Mouse (Mus musculus): ENCODE results near the gene Rabgap1l.
"Not testable (repeated sequence)": the region's sequence is repeated elsewhere in the genome, so short reads cannot be mapped to it uniquely, and the experiment has no call there.

Gene Rabgap1l

DNA sequence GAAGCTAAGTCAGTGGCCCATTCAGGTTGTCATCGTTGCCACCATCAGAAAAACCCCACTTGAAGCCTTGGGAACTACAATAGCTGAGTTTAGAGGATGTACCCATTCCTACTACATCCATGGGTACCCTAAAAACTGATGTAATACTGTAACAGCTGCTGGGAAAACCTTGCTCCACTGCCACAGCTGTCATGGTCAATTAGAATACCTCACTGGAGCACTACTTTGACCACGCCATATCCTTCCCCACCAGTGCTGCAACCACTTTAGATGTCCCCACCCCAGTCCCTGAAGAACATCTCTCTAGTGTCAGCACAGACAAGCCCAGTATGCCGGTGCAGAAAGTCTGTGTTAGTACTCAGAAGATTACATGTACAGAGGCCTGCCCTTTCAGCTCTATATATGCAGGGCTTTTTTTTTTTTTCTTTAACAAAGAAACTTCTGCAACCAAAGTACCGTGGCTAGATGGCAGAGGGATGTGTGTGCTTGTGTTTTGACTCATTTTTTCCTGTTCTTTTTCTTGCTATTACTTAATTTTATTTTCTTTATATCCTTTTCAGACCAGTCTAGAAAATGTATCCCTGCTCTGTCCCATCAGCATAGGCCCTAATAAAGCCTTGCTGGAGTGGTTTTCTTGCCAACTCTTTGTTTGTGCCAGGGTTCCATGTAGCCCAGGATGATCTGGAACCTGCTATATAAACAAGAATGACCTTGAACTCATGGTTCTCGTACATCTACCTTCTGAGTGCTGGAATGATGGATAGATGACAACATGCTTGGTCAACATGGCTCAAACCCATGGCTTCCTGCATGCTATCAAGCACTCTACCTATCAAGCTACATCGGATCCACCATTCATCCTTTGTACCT is 100.6 kb downstream of the Rabgap1l start:
- DNase-seq, result no peak

DNA sequence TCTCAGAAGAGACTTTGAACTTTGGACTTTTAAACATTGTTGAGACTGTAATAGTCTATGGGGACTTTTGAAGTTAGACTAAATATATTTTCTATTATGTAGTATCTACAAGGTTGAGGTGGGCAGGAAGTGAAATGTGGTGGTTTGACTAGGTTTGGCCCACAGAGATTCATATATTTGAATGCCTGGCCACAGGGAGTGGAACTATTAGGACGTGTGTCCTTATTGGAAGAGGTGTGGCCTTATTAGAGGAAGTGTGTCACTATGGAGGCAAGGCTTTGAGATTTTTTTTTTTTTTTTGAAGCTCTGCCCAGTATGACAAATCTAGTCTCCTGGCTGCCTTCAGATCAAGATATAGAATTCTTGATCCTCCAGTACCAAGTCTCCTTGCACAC is 101.8 kb downstream of the Rabgap1l start:
- no peak for DNase-seq

DNA sequence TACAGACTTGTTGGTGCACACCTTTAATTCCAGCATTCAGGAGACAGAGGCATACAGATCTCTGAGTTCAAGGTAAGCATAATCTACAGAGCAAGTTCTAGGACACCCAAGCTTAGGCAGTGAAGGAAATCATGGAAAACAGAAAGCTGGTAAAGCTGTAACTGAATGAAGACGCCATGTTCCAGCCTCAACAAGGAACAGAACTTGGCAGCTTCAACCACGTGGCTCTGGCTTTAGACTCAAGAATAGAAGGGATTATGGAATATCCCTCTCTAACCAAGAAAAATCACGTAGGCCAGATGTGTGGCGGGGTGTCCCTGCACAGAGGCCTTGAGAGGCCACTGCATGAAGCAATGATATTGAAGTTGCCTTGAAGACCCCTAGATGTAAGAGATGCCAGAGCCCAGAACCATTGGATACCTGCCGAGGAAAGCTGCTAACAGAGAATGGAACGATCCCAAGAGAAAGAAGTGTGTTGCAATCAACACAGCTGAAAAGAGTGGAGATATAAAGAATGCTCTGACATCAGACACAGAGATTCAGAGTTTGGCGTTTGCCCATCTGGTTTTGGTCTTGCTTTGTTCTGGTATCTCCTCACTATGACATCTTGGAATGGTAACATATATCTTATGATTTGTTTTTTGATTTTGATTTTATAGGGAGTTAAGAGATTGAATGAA is 102.4 kb downstream of the Rabgap1l start:
- no peak for DNase-seq

DNA sequence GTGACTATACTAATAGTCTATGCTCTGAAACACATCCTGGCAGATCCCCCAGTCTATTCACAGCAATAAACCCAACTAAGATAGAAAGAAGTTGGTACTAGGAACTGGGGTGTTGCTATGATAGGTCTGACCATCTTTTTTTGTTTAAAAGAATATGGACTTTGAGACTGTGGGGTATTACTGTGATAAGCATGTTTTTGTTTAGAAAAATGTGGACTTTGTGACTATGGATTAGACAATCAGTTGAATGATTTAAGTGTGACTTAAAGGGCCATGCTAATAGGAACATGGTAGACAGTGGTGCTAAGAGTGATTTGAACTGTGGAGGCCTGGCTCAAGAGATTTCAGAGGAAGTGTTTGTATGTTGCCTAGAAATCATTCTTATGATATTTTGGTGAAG is 103.5 kb downstream of the Rabgap1l start:
- DNase-seq, result no peak

DNA sequence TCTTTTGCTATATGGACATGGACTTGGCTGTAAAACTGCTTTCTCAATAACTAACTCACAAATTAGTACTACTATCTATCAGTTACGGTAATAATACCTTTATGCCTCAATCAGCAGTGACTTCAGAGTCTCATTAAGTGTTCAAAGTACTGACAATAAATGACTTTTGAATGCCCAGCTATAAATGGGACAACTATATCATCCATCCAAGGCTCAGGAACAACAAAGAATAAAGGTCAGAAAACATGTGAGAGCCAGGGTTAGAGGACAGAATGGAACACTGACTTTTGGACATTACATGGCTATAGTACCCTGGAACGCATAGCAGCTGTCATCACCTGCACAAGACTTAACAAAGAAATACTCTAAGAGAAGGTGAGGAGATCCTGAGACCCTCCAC is 108.8 kb downstream of the Rabgap1l start:
- no peak for DNase-seq

DNA sequence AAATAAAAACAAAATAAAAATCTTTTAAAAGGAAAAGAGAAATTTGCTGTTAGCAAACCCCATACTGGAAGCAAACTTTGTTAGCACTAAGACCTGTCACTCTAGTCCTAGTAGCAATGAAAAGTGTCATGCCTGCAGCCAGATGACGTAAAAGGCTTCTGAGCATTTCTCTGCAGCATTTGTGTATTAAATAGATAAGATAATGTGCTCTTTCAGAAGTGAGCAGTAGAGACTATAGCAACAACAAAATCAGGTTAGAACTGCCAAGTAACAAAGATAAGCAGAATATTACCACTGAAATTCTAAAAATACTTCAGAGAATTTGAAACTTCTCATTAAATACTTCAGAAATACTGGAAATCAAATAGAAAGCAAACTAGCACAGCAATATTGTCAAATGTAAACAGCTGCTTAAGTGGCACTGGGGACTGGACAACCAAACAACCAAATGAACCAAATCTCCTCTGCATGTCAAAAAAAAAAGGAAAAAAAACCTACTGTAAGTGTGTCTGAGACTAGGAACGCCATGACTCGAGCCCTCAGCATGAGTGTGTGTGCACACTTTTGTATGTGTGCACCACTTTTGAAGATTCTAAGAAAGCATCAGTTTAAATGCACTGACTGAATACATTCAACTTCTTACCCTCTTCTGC is 111.5 kb downstream of the Rabgap1l start:
- no peak for DNase-seq

DNA sequence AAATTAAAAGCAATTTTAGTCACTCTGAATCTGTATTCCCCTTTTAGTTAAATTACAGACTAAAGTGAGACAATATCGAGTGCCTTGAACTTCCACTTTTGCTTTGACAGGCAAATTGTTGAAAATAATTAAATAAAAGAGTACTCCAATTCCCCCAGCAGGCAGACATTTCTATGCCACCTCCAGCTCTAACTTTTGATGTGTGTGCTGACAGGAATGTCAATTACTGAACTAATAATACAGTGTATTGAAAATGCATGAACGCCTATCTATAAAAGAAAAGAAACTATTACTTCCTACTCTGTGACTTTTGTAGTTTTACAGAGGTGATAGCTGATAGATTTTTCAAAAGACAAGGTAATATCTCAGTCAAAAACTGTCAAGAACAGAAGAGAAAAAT is 118.2 kb downstream of the Rabgap1l start:
- DNase-seq, result no peak

DNA sequence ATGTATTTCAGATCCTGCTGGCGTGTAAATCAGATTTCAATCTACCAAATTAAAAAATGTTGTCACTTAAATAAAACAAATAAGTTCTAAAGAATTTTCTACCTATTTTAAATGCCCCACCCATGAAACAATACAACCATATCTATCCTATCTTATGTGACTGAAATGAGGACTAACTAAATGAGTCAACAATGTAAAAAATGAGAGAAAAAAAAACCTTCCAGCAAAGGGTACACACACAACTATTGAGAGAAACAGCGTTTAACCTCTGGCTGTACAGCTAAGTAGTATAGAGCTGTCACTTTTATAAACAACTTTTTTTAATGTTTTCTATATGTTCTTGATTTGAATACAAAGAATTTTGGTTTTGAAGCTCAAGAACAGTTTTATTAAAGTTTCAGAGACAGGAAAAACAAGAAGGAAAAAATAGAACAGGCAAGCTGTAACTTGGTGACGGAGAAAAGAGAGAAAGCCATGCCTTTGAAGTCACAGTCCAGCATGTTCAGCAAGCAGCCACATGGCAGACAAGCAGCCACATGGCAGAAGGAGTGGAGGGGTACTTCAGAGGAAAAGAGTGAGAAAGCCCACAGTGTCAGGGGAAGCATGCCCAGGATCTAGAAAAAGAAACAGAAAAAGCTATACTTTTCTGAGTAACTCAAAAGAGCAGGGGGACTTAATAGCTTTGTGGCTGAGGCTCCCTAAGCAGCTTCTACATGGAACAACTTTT is 120.8 kb downstream of the Rabgap1l start:
- DNase-seq, result no peak

DNA sequence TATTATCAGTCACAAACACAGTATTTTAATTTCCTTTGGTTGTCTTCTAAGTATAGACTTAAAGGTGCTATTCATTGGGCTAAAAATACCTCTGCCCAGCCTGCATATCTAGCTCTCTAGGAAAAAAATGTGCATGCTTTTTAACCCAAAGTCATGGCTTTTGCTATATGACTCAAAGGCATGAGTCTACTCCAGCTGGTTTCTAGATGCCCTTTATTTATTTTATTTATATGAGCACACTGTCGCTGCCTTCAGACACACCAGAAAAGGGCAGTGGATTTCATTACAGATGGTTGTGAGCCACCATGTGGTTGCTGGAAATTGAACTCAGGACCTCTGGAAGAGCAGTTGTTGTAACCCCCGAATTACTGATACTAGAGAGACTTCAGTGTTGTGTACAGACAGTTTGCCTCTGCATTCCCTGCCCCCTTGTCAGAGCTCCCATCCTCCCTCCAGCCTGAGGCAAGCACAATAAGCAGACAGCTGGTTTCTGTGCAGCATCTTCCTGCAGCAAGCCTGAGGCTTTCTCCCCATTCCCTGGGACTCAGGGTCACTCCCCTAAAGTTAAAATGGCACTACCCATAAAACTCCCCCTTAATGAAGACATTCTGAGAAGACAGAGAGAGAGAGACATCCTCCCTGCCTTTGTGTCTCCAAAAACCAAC is 137.1 kb downstream of the Rabgap1l start:
- no peak for DNase-seq

DNA sequence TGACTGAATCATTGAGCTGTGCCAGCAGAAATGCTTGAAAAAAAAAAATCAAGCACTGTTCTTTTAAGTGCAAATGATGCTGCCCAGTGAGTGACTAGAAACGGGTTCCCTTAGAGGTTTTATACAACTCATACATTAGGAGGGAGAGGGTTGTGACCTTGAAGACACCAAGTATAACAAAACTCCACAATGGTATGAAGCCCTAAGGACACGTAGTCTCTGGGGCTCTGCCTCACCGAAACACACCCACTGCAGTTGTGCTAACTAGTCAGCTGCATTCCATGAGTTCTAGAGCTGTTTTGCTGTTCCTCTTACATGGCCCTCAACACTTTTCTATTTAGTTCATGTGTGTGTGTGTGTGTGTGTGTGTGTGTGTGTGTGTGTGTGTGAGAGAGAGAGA is 141.3 kb downstream of the Rabgap1l start:
- DNase-seq, result no peak

DNA sequence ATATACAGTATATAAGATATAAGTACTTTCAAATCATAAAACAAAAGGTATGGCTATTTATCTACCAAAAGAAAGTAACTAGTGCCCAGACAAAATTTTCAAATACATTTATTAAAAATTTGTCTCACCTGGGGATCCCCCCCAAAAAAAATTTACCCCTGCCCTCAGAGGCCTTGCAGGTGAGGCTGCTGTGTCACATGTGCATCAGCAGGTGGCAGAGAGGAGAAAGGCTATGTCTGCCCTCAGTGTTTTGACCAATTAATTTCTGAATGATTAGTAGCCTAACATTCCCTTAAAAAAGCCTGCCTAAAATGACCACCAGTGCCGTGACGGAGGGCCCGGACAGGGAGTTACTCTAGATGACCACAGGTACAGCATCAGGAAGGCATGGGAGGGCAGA is 147.6 kb downstream of the Rabgap1l start:
- DNase-seq, result no peak

DNA sequence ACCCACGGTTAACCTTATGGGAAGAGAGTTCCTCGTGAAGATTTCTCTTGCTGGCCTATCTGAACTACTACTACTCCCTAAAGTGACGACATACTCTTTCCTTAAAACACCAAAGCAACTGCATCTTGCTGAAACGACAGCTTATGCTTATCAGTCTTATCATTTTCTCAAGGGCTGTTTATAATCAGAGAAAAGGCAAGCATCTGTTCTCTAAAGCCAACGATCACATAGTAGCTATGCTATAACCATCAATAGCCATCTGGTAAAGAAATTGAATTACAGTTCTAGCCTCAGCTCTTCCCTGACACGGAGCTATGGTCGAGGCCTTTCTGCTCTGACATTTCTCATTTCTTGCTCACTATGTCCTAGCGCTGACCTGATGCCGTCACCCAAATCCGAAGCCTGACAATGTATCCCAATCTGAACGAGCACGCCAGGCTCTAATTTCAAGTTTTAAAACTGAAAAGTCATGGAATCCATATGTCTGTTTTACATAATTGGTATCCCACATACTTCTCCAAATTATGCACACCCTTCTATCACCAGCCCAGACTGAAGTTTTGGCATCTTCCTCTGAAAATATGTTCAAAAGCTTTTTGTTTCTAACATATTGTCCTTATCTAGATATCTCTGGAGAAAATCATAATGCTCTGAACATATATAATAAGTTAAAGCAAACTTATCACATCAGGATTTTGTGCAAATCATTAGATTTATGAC is 164.6 kb downstream of the Rabgap1l start:
- no peak for DNase-seq

DNA sequence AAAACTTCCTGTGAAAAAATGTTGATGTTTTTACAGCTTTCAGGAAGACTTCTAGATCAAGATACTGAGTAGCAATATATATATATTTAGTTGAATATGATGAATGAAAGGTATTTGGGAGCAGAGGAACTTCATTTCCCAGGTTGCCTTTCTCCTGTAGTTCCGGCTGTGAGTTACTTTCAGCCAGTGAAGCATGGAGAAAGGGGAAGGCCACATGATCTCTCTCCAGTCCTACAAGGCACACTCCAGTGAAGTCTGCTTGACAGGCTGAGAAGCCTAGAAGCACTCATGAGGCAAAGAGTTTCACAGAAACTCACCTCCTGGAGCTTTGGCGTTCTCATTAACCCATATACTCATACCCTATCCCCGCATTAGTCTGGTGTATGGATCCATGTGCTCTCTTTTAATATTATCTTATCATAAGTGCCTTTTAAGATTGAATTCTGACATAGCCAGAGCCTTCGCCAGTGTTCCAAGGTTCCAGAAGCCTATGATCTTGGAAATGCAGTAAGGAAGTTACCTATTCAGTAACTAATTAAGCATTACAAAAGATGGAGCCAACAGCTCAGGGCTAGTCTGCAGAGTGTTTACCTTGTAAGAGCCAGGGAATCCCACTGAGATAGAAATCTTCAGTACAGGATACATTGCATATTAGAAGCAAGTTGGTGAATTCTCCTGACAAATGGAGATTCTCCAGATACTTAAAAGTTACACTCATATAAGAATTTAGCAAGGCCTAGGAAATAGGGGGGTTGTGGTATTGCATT is 168.5 kb downstream of the Rabgap1l start:
- DNase-seq, result not testable (repeated sequence)

DNA sequence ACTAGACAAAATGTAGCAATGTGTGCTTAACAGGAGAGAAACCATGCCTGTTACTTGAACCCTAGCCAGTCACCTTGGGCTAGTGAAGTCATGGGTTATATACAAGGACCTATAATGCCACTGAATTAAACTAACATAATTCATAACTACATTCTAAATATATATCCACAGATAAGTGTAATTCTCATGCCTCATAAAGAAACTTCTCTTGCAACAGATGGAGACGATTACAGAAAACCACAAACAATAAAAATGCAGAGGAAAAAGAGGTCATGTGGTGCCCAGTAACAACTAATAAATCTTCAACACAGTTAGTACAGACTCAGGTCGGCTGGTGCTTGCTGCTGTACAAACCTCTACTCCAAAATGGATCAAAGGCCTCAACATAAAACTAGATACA is 174.8 kb downstream of the Rabgap1l start:
- DNase-seq, result no peak

DNA sequence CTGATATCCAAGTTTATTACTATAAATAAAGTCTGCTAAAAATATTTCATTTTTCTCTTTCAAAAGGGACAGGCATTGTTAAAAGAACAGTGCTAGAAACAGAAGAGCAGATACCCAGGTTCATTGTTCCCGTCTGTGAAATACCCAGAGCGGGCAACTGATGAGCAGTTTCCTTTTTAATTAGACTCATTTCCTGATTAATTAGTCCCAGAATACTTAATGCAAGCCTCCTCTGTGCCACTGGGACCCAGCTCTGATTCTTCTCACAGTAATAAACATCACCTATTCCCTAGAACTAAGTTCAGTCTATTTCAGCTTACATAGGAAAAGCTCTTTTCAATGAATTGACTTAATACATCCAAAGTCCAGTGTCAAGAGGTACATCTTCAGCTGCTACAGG is 186.6 kb downstream of the Rabgap1l start:
- no peak for DNase-seq

DNA sequence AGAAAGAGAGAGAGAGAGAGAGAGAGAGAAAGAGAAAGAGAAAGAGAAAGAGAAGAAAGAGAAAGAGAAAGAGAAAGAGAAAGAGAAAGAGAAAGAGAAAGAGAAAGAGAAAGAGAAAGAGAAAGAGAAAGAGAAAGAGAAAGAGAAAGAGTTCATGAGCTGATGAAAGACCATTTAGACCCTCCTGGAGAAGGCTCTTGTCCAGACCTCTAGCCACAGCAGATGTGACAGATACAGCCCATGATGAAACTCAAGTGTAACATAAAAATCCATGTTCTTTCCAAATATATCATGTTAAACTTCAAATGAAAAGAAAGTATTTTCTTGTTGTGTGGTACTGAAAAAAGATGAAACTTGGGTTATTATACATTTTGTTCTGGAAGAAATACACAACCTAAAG is 189.7 kb downstream of the Rabgap1l start:
- not testable (repeated sequence) for DNase-seq

DNA sequence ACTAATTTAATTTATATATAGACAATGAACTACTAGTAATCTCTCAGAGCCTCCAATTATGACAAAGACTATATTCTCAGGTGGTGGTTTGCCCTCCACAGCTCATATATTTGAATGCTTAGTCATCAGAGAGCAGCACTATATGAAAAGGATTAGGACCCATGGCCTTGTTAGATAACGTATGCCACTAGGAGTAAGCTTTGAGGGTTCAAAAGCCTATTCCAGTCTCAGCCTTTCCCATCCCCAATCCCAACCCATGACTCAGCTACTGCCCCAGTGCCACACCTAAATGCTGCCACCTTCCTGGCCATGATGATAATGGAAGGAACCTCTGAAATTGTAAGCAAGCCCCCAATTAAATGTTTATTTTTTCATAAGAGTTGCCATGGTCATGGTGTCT is 195.6 kb downstream of the Rabgap1l start:
- no peak for DNase-seq

DNA sequence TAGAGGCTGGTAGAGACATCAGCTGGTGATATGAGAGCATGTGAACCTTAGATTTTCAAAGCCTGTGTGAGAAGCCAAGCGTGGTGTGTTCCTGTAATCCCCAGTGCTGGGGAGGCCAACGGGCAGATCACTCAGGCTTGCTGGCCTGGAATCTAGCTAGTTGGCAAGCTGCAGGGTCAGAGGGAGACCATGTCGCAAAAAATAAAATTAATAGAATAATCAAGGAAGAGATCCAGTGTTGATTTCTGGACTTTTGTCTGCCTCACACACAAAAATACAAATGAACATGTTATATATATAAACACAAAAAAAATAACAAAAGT is 196.1 kb downstream of the Rabgap1l start:
- DNase-seq, result no peak

DNA sequence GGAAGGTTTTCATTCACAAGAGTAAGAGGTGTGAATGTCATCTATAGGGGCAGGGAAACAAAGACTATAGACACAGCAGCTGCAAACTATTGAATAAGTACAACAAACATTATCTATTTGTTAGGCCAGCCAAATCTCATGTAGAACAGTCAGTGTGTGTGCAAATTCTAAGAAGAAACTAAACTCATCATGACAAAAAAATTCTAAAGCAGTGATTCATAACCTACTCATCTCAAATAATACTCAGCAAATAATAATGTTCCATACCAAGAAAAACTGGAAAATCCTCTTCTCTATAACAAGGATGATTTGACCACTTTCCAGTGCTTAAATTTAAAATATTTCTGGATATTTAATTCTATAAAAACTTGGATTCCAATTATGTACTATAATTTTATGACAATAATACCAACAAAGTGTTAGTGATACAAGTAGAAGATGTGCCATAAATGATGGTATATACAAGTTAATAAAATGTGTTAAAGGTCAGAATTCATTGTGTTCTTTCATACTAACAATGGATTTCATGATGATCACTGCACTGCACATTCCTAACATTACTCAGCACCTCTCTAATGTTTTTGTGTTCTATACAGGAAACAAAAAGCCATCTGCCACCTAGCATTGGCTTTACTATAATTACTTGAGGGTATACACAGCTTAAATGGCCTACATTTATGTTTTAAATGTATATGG is 196.6 kb downstream of the Rabgap1l start:
- no peak for DNase-seq

DNA sequence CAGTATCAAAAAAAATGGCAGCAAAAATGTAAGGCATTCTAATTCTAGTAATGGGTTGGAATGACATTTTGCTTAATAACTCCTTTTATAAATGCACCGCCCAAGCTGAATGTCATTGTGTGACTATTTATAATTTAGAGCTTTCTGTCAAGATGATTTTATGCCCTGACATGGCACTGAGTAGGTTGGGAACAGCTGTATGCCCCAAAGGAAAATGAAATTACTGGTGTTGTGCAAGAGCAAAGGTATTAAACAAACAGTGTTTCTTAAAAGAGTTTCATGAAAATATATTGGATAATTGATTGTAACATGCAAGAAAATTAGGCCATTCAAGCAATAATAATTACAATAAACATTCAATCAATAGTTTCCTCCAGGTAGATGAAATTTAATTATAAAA is 198.4 kb downstream of the Rabgap1l start:
- DNase-seq, result no peak

DNA sequence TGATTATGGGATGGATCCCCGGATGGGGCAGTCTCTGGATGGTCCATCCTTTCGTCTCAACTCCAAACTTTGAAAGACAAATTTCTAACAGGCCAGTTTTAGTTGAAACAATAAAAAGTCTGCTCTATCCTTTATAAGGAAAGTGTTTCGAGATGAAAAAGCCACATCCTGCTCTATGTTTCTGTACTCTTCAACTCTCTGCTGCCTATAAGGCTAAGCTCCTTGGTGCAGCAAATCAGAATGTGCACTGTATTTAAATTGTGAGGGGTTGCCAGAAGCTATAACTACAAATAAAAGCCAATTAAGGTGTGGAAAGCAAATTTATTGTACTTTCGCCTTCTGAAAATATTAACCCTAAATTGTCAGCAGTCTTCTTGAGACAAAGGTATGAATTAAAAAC is 198.9 kb downstream of the Rabgap1l start:
- DNase-seq, result no peak
